Mouse (Mus musculus) frontal cortex, postnatal 14 days (tissue): ENCODE measurements around the gene Ablim1.

Experiments
- DNase-seq, 2 experiments: peaks; one replicate each; pipeline ENCODE4 v3.0.0; 2022; ENCODE audit warnings: low spot score in 2 of 2

The Ablim1 gene

GRCm38 (mm10) chr19:57126950-57127349 is 187.8 kb downstream of the Ablim1 start:
- DNase-seq = no peak

GRCm38 (mm10) chr19:57124906-57125305 is 189.8 kb downstream of the Ablim1 start:
- no peak for DNase-seq

GRCm38 (mm10) chr19:57124138-57124519 is 190.6 kb downstream of the Ablim1 start:
- DNase-seq = no peak

GRCm38 (mm10) chr19:57123503-57124137 is 191.1 kb downstream of the Ablim1 start:
- no peak for DNase-seq

GRCm38 (mm10) chr19:57122261-57122660 is 192.5 kb downstream of the Ablim1 start:
- DNase-seq = no peak

- no peak for DNase-seq
These were observed 193.7 kb downstream of the Ablim1 start for GRCm38 (mm10) chr19:57121036-57121435.

- DNase-seq = no peak
These were observed 195.1 kb downstream of the Ablim1 start for GRCm38 (mm10) chr19:57119661-57120060.

- peak; percentile 60 to 70 for DNase-seq
These were observed 195.7 kb downstream of the Ablim1 start for GRCm38 (mm10) chr19:57118785-57119565.

GRCm38 (mm10) chr19:57117751-57118150 is 197.0 kb downstream of the Ablim1 start:
- no peak for DNase-seq

GRCm38 (mm10) chr19:57116871-57117501 is 197.7 kb downstream of the Ablim1 start:
- no peak for DNase-seq

- no peak for DNase-seq
These were observed 199.0 kb downstream of the Ablim1 start for GRCm38 (mm10) chr19:57115670-57116069.

GRCm38 (mm10) chr19:57114951-57115350 is 199.8 kb downstream of the Ablim1 start:
- DNase-seq = no peak

- DNase-seq = no peak
These were observed 200.7 kb downstream of the Ablim1 start for GRCm38 (mm10) chr19:57113975-57114374.

GRCm38 (mm10) chr19:57112816-57113406 is 201.8 kb downstream of the Ablim1 start:
- DNase-seq = no peak

- no peak for DNase-seq
These were observed 202.4 kb downstream of the Ablim1 start for GRCm38 (mm10) chr19:57112231-57112815.

- no peak for DNase-seq
These were observed 203.4 kb downstream of the Ablim1 start for GRCm38 (mm10) chr19:57111301-57111700.

- no peak for DNase-seq
These were observed 205.1 kb downstream of the Ablim1 start for GRCm38 (mm10) chr19:57109620-57110019.

- DNase-seq = no peak
These were observed 208.2 kb downstream of the Ablim1 start for GRCm38 (mm10) chr19:57106513-57106912.

- no peak for DNase-seq
These were observed 208.7 kb downstream of the Ablim1 start for GRCm38 (mm10) chr19:57106031-57106430.

GRCm38 (mm10) chr19:57105156-57105555 is 209.6 kb downstream of the Ablim1 start:
- no peak for DNase-seq

GRCm38 (mm10) chr19:57104171-57104748 is 210.5 kb downstream of the Ablim1 start:
- DNase-seq = no peak
